Mouse (Mus musculus) ES-Bruce4 (cell line): Measurements from ENCODE around the gene Olfr740.

Source experiments
- CTCF ChIP-seq: IDR thresholded peaks from one replicate; pipeline ENCODE4 v1.8.1; 2011; ENCODE audit warnings: low read depth, low read length
- EP300 ChIP-seq: IDR thresholded peaks from 2 replicates; pipeline ENCODE4 v1.6.1; 2011; ENCODE audit warnings: low read depth, low read length; ENCODE audit not compliant: insufficient read depth
- POLR2A ChIP-seq: IDR thresholded peaks from one replicate; pipeline ENCODE4 v1.8.1; 2011; ENCODE audit warnings: low read length; ENCODE audit not compliant: insufficient read depth

DNA sequence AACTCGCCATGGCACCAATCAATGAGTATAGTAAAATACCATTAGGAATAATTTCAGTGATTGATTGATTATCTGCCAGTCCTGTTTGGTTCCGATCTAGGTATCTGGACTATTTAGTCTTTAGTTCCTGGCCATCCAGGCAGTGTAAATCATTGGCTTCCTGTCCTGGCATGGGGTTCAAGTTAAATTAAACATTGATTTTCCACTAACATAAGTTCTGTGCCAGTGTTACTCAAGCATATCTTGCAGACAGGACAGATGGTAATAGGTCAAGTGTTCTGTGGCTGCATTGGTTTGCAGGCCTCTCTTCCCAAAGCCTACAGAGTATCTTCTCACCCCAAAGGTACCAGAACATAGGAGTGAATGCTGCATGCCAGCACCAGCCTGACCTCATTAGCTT lies 33.1 kb downstream of the Olfr740 start:
- TF ChIP-seq CTCF = no peak
- TF ChIP-seq POLR2A = no peak
- no peak for TF ChIP-seq EP300
